Mouse (Mus musculus) gastrocnemius, adult 2 months (tissue): ENCODE measurements around the gene Spock1. TPM values are rescaled to one million over a fixed set of nuclear protein-coding genes. Genes with fewer than 3 reads are reported as not detected.

Experiments used
- DNase-seq: peaks from one replicate; pipeline ENCODE4 v3.0.0; 2022
- H3K27ac ChIP-seq: fragments of 200-600 bp; 2 replicates; pipeline ENCODE4 v1.8.1; 2022; ENCODE audit warnings: mild to moderate bottlenecking
- H3K4me3 ChIP-seq: fragments of 200-600 bp; 2 replicates; pipeline ENCODE4 v1.8.1; 2022; ENCODE audit warnings: mild to moderate bottlenecking, moderate library complexity
- CTCF ChIP-seq: fragments of 200-600 bp; IDR thresholded peaks from 2 replicates; pipeline ENCODE4 v1.8.1; 2022; ENCODE audit warnings: antibody characterized with exemption, mild to moderate bottlenecking, moderate library complexity
- intact Hi-C: fragments of 180-260 bp; cut with DNase I; formaldehyde crosslinking; loops from one replicate; pipeline ENCODE4 v1.15.1; 2025
- total RNA-seq, 2 experiments: library from RNA; stranded (reverse); gene quantifications; 2 replicates each; pipeline ENCODE4 v1.2.3; 2021

Gene Spock1
- total RNA-seq, 2 experiments from 2014 or later: 0.13 to 0.78 TPM

- DNase-seq: no peak
- no peak overlapping the region for H3K4me3 ChIP-seq
- H3K27ac ChIP-seq: no peak overlapping the region
- TF ChIP-seq CTCF: no peak
- intact Hi-C loops: no loop called here
These were observed 231.3 kb downstream of the Spock1 start for GRCm38 (mm10) chr13:57676820-57677219.

GRCm38 (mm10) chr13:57673399-57673798 is 234.7 kb downstream of the Spock1 start:
- intact Hi-C loops: no loop called here
- Histone ChIP-seq H3K27ac (no peak overlapping the region), H3K4me3 (no peak overlapping the region)
- no peak for DNase-seq
- TF ChIP-seq CTCF: no peak

- no peak overlapping the region for H3K4me3 ChIP-seq
- DNase-seq: no peak
- intact Hi-C loops: no loop called here
- no peak for TF ChIP-seq CTCF
- H3K27ac ChIP-seq: no peak overlapping the region
These were observed 235.4 kb downstream of the Spock1 start for GRCm38 (mm10) chr13:57672762-57673161.

GRCm38 (mm10) chr13:57671919-57672318 is 236.2 kb downstream of the Spock1 start:
- no peak for TF ChIP-seq CTCF
- H3K4me3 ChIP-seq: no peak overlapping the region
- H3K27ac ChIP-seq: no peak overlapping the region
- DNase-seq: no peak
- intact Hi-C loops: no loop called here

- no peak for DNase-seq
- TF ChIP-seq CTCF: no peak
- Histone ChIP-seq H3K4me3 (no peak overlapping the region), H3K27ac (no peak overlapping the region)
- intact Hi-C loops: no loop called here
These were observed 236.8 kb downstream of the Spock1 start for GRCm38 (mm10) chr13:57671322-57671721.

GRCm38 (mm10) chr13:57667621-57668020 is 240.5 kb downstream of the Spock1 start:
- intact Hi-C loops: no loop called here
- Histone ChIP-seq H3K4me3 (no peak overlapping the region), H3K27ac (no peak overlapping the region)
- no peak for DNase-seq
- TF ChIP-seq CTCF: no peak

- no peak for DNase-seq
- no peak overlapping the region for H3K4me3 ChIP-seq
- TF ChIP-seq CTCF: no peak
- intact Hi-C loops: no loop called here
- H3K27ac ChIP-seq: no peak overlapping the region
These were observed 241.8 kb downstream of the Spock1 start for GRCm38 (mm10) chr13:57666173-57666842.

- DNase-seq: no peak
- TF ChIP-seq CTCF: no peak
- no peak overlapping the region for H3K27ac ChIP-seq
- no peak overlapping the region for H3K4me3 ChIP-seq
- intact Hi-C loops: no loop called here
These were observed 245.6 kb downstream of the Spock1 start for GRCm38 (mm10) chr13:57662554-57662953.

GRCm38 (mm10) chr13:57660523-57660922 is 247.6 kb downstream of the Spock1 start:
- Histone ChIP-seq H3K4me3 (no peak overlapping the region), H3K27ac (no peak overlapping the region)
- TF ChIP-seq CTCF: no peak
- intact Hi-C loops: no loop called here
- DNase-seq: no peak

- H3K4me3 ChIP-seq: no peak overlapping the region
- no peak for DNase-seq
- intact Hi-C loops: no loop called here
- TF ChIP-seq CTCF: no peak
- H3K27ac ChIP-seq: no peak overlapping the region
These were observed 248.3 kb downstream of the Spock1 start for GRCm38 (mm10) chr13:57659872-57660271.

- TF ChIP-seq CTCF: no peak
- intact Hi-C loops: no loop called here
- no peak overlapping the region for H3K27ac ChIP-seq
- no peak for DNase-seq
- H3K4me3 ChIP-seq: no peak overlapping the region
These were observed 251.5 kb downstream of the Spock1 start for GRCm38 (mm10) chr13:57656606-57657005.

- no peak for TF ChIP-seq CTCF
- Histone ChIP-seq H3K4me3 (no peak overlapping the region), H3K27ac (no peak overlapping the region)
- no peak for DNase-seq
- intact Hi-C loops: no loop called here
These were observed 253.8 kb downstream of the Spock1 start for GRCm38 (mm10) chr13:57654362-57654761.

- H3K27ac ChIP-seq: no peak overlapping the region
- no peak for TF ChIP-seq CTCF
- no peak for DNase-seq
- intact Hi-C loops: no loop called here
- no peak overlapping the region for H3K4me3 ChIP-seq
These were observed 256.9 kb downstream of the Spock1 start for GRCm38 (mm10) chr13:57651236-57651635.

GRCm38 (mm10) chr13:57648784-57649183 is 259.3 kb downstream of the Spock1 start:
- DNase-seq: no peak
- TF ChIP-seq CTCF: no peak
- H3K27ac ChIP-seq: no peak overlapping the region
- no peak overlapping the region for H3K4me3 ChIP-seq
- intact Hi-C loops: no loop called here
